Mouse (Mus musculus): ENCODE data around the gene Skor1.

DNA sequence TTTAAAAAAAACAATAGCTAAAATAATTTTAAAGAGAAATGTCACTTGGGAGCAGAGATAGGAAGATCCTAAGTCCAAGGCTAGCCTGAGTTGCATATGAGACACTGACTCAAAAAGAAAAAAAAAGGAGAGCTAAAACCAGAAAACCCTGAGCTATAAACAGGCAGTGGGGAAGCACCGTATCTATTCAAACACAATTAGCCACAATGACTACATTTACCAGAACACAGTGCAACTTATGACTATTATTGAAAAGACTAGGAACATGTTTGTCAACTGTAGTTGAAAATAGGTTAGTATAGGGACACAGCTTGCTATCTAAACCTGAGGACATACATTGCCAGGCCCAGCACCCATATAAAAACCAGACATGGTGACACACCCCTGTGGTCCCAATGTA is 54.7 kb downstream of the Skor1 start:
- no peak for TF ChIP-seq GATA1 (IDR thresholded peaks at IDR 0.05; ENCODE audit: low read length)
- TF ChIP-seq TAL1 (IDR thresholded peaks at IDR 0.05; ENCODE audit: low read length), result no peak
